Mouse (Mus musculus): ENCODE results near the gene Slc10a7. TPM values are rescaled to one million over a fixed set of nuclear protein-coding genes. Genes with fewer than 3 reads are reported as not detected.

The Slc10a7 gene
- polyA plus RNA-seq, 1 experiment from 2014 or later: 12.1 TPM

- Histone ChIP-seq H3K27me3 (ENCODE audit: insufficient read depth, poor library complexity, severe bottlenecking) (no peaks in the 10 kb centered on the region), H3K4me1 (replicated peaks) (no peaks in the 10 kb centered on the region), H3K27ac (no peak overlapping the region), H3K9me3 (no peaks in the 10 kb centered on the region), H3K4me3 (no peak overlapping the region), H3K36me3 (no peaks in the 10 kb centered on the region)
- DNase-seq (ENCODE audit: low spot score): no peak
- 70% methylated on average over 7 of the region's 7 CpGs for WGBS
Measured at GRCm38 (mm10) chr8:78771256-78771655, 262.1 kb downstream of the Slc10a7 start.

DNA sequence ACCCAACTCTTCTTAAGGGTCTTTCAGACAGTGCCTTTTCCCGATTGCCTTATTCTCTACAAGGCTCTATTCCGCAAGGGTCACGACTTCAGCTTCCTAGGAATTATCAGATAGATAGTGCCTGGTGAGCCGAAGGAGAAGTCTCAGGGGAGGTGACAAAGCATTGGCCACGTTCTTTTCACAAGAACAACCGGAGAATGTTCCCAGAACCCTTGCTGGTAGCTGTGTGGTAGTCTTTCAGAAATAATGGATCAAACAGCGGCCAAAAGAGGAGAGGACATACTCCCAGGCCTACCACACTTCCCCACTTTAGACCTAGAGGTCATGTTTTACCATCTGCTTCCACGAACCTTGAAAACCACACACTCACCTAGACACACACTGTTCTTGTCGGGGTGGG lies 267.7 kb downstream of the Slc10a7 start:
- Histone ChIP-seq H3K4me1 (replicated peaks) (no peaks in the 10 kb centered on the region), H3K27me3 (ENCODE audit: insufficient read depth, poor library complexity, severe bottlenecking) (no peaks in the 10 kb centered on the region), H3K36me3 (no peaks in the 10 kb centered on the region), H3K4me3 (no peak overlapping the region), H3K9me3 (no peaks in the 10 kb centered on the region), H3K27ac (no peak overlapping the region)
- DNase-seq (ENCODE audit: low spot score): no peak
- 90% methylated on average over 9 of the region's 9 CpGs for WGBS

Other genes with a start within 250 kb of the Slc10a7 start
- 0.60 and 1.7 TPM in 2 replicates for gene Pou4f2, start 72.7 kb upstream of the Slc10a7 start, polyA plus RNA-seq (2016; fragmentation: Nextera tagmentation; extraction: Ambion mirVana)
- gene Rbmxl1, start 448 bp upstream of the Slc10a7 start, polyA plus RNA-seq (2016; fragmentation: Nextera tagmentation; extraction: Ambion mirVana): 311 and 371 TPM in 2 replicates

Measured in hindbrain, embryonic 10.5 days (tissue).